Mouse (Mus musculus) E14TG2a.4 (cell line): ENCODE data around the gene Fhit.

Experiments used
- CTCF ChIP-seq: conservative IDR thresholded peaks from 2 replicates; pipeline ENCODE4 v1.5.1; 2014; ENCODE audit warnings: low read length
- NANOG ChIP-seq: IDR thresholded peaks from 2 replicates; pipeline ENCODE4 v1.6.1; 2014; ENCODE audit warnings: borderline replicate concordance, low read length, mixed read lengths

DNA sequence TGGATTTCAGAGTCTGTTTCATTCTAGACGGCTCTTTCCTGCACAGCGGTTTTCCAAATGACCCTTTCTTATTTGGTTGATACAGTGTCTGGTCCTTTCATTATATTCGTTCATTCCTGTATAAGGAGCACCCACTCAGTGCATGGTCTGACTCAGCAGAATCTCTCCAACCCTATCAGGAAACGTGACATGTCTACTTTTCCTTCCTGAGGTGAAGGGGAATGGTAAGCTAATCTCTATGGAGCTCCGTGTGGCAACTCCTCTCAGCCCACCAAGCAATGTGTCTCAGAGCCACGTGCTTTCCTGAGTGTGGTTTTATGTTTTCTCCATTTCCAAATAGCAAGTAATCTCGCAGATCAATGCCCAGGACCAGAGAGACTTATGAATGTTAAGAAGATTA is 1552.7 kb downstream of the Fhit start:
- TF ChIP-seq CTCF (no peak), NANOG (no peak)
